Mouse (Mus musculus) thymus, postnatal 36 days (tissue): Measurements from ENCODE around the gene Nfe2l3.
"Not testable (repeated sequence)": the region's sequence is repeated elsewhere in the genome, so short reads cannot be mapped to it uniquely, and the experiment has no call there.

Experiments used
- DNase-seq, 2 experiments: peaks; one replicate each; pipeline ENCODE4 v3.0.0; 2022; ENCODE audit warnings: mixed read lengths in 2 of 2

The Nfe2l3 gene

DNA sequence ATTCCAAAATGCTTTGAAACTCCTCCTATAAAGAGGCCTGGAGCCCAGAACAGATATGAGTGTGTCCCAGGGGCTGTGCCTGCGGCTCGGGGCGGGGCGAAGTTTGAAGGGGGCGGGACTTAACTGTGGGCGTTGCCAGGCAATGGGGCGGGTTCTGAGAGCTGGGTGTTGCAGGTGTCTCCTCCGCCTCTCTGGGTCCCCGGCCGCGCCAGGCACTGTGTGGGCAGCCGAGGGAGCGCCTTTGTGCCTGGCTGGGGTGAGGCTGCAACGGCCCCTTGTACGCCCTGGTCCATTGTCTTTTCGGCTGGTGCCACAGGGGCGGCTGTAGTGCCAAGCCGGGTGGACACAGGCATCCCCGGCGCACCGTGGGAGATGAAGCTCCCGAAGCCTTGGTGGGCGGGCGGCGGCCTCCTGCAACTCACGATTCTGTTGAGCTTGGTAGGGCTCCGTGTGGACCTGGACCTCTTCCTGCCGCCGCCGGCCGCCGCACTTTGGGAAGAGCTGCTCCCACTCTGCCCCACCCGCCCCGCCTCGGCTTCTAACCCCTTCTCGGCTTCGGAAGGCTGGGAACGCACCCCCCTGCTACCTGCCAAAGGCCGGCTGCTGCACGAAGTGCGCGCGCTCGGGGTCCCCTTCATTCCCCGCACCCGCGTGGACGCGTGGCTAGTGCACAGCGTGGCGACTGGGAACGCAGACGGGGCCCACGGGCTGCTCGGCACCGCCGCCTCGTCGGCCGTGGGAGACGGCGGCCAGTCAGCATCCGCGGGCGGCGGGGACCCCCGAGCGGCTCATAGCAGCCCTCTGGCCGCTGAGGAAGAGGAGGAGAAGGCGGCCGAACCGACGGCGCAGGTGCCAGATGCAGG lies at the start of gene Nfe2l3:
Nfe2l3 (plus strand) TSS at position 136 of the 863 bp plus-strand sequence.
- peak; percentile 80 for DNase-seq

DNA sequence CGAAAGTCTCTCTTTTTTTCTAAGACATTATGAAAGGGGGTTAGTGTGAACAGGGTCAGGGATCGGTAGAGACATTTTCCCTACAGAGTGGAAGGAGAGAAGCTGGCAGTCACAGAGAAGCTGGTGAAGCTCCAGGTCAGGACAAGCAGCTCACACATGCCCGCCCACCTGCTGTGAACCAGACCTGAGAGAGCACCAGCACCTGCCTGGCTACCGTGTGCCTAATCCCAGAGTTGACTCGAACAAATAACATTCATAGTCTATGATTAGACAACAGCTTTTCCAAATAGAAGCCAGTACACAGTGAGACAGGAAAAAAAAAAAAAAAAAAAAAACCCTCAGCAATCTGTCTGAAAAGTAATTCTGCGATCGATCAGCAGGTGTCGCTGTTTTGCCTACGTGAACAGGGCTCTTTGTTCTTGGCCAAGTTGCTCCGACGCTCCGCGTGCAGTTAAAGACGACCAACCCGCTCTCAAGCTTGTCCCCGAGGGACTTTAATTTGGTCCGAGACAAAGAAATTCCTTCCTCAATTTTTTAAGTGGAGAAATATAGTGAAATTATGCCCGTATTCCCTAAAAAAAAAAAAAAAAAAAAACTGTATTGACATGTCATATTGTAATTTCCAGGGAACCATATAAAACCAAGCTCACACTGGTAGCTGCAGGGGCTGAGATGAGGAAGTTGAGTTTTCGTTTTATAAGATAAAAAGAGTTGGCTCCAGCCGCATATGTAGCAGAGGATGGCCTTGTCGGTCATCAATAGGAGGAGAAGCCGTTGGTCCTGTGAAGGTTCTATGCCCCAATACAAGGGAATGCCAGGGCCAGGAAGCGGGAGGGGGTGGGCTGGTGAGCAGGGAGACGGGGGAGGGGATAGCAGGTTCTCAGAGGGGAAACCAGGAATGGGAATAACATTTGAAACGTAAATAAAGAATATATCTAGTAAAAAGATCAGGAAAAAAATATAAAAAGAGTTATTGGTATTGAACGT lies 48.4 kb upstream of the Nfe2l3 start:
- peak; percentile 81 to 85 for DNase-seq

DNA sequence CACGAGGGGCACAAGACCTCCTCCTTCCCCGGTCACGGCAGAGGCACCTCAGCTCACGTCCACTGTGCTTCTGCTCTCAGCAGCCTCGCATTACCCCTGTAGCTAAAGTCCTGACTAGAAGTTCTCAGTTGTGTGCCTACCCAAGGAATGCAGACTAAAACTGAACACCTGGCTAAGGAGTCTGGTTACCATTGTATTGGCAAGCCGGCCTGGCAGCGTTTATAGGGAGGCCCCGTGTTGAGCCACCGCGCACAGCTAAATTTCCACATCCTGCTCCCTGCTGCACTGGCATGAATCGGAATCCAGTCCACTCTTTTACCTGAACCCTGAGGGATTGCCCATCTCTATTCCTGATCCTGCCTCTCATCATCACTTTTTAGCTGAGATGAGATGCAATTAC lies 42.0 kb upstream of the Nfe2l3 start:
- DNase-seq = no peak

DNA sequence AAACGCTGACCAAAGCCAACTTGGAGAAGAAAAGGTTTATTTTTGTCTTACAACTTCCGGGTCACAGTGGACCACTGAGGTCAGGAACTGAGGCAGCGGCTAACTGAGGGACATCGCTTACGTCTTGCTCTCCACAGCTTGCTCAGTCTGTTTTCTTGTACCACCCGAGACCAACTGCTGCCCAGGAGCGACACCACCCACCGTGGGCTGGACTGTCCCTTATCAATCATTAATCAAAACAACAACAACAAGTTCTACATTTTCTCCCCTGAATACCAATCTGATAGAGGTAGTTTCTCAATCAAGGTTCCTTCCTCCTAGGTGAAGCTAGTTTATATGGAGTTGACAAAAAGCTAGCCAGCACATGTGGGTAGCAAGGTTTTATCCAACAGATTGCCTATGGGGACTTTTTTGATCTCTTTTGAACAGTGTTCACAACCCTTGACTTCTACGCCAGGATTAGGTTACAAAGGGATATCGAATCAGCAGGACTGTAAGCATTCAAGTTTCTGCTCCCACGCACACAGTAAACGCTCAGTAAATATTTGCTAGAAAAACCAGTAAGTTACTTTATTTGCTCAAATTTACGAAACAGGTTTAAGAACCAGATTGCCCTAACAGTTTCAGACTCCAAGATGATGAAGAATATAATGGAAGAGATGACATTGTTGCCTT lies 40.5 kb upstream of the Nfe2l3 start:
- no peak for DNase-seq

DNA sequence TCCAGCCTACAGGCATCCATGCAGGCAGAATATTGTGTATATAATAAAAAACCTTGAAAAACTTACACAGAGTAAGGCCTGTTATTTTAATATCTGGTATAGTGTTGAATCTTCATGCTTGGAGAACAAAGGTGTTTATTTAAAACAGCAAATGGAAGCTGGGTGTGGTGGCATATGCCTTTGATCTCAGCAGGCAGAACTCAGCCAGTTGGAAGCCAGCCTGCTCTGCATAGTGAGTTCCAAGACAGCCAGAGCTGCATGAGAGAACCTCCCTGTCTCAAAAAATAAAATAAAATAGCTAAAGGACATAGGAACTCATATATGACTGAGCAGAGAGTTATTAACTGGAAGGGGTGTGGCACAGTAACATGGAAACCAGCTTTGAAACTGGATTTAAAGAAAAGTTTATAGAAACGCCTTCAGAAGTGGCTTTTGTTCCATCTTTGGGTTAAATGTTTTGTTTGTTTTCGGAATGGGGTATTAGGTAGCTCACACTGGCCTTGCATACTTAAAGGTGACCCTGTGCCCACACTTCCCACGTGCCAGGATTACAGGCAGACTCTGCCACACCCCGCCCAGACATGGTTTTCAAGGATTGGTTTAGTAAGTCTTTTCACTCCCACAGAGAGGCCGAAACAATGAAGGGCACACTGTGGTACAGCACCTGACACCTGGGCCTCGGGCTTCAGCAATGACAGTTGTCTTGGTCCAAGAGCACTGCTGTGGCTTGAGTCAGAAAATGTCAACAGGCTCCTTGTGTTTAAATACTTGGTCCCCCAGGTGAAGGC lies 38.9 kb upstream of the Nfe2l3 start:
- DNase-seq = no peak

DNA sequence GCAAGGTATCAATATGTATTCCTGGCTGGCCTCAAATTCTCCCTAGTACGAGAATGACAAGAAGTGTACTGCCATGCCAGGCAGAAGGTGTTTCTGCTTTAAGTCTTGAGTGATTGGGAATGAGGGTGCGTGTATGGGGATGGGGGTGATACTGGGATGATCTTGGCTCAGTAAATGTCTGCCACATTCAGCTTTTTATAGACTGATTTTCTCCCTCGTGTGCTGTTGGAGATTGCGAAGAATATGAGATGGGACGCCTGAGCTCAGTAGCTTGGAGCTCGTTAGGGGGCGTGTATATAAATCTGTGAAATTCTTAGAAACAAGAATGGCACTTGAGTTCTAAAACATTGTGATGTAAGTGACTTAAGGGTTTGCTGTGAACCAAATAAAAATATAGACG lies 38.1 kb upstream of the Nfe2l3 start:
- DNase-seq = not testable (repeated sequence)

DNA sequence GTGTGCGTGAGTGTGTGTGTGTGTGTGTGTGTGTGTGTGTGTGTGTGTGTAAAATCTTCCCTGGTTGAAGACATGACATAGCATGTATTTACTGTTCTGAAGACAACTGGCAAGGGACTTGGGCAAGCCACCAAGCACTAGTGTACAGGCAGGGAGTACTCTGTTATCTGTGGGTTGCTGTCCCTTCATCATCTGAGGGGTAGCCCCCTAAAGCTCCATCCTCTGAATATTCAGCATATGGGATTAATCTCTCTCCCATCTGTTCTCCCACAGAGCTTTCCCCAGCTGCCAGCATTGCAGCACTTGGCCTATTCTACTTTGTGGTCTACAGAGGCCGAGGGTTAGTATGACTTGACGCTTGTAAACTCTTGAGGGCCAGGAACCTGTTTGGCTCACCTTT lies 37.5 kb upstream of the Nfe2l3 start:
- not testable (repeated sequence) for DNase-seq

DNA sequence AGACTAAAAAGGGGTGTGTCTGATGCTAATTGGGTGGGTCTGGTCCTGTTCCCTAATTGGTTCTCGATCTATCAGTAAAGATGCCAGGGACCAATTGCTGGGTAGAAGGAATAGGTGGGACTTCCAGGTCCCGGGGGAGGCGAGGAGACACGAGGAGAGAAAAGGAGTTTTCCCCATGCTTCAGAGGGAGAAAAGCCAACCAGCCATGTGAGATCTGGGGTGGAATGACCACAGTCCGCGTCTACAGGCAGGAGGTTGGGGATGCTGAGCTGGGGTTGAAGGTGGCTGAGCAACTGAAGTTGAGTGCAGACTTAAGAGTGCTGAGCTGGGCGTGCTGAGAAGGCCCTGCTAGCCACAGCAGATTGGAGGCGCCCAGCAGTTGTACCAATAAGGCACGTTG lies 37.0 kb upstream of the Nfe2l3 start:
- DNase-seq = no peak

DNA sequence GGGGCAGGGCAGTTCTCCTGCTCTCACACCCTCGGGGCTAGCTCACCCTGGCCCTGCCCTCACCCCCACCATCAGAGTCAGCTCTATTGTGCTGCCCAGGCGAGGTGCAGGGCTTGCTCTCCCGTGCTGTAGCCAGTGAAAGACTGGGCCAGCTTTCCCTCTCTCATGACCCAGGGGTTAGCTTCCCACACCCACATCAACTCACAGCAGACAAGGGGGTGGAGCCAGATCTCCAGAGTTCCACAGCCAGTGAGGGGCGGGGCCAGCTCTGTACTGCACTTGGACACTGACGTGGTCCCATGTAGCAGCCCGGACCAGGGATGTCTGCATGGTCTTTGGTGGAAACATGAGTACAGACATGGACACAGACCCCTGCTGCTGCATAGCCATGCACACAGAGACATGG lies 33.4 kb upstream of the Nfe2l3 start:
- no peak for DNase-seq

DNA sequence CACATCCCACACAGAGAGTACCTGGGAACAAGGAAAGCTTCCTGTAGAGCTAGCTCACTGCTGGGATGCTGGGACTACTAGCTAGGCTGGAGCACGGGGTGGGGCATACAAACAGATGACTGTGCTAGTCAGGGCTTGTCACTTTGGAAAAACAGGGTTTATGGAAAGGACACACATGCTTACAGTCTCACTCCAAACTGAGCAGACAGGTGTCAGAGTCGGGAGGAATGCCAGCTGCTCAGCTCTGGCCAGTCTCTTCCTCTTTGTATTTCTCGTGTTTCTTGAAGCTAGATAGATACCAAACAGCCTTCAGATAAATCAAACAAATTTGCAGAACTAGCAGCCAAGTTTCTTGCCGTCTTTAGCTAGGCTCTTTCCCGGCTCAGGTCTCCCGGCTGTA lies 31.2 kb upstream of the Nfe2l3 start:
- DNase-seq = no peak

DNA sequence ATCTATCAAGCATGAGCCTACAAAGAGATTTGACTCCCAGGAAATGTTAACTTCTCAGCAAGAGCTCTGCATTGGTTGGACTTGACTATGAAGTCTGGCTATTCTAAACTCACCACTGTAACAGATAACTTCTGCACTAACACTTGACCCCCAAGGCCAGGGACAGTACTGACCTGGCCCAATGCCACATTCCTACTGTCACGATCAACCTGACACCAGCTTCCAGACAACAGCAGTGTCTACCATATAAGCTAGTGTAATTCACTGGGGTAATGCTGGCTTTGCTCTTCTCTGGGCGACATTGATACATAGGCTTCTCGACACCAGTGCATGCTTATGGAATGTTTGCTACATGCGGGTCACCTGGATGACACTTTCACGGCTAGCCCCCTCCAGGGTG lies 28.9 kb upstream of the Nfe2l3 start:
- DNase-seq = no peak

DNA sequence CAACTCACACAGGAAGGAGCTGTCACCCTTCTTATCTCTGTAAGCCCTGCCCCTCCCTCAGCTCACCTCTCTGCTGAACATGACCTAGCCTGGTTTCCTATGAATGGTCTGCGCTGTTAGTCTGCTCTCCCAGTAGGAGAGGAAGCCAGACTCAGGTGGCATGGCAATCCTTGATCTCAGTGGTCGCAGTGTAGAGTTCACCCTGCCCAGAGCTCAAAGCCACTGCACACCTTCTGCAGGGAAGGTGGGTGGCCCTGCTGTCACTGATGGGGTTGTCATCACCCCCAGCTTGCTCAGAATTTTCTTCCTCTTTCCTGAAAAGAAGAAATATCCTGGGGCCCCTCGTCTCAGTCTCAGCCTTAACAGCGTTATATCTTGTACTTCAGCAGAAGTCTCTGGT lies 28.0 kb upstream of the Nfe2l3 start:
- DNase-seq = no peak

DNA sequence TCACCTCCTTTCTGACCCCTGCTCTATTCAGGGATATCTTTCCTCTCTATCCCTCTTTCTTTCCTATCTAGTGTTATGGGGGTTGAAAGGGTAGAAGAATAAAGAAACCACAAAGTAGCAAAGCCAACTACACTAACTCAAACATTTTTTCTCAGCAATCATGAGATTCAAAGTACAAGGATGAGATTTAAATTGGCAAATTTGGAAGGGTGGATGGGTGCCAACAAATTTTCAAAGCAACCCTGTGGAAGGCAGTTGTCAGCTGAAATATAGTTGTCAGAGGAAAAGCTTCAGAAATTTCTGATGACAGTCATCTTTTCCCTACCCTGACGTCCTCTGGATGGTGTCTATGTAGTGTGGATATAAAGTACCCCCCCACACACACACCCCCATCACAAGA lies 16.0 kb upstream of the Nfe2l3 start:
- DNase-seq = no peak

DNA sequence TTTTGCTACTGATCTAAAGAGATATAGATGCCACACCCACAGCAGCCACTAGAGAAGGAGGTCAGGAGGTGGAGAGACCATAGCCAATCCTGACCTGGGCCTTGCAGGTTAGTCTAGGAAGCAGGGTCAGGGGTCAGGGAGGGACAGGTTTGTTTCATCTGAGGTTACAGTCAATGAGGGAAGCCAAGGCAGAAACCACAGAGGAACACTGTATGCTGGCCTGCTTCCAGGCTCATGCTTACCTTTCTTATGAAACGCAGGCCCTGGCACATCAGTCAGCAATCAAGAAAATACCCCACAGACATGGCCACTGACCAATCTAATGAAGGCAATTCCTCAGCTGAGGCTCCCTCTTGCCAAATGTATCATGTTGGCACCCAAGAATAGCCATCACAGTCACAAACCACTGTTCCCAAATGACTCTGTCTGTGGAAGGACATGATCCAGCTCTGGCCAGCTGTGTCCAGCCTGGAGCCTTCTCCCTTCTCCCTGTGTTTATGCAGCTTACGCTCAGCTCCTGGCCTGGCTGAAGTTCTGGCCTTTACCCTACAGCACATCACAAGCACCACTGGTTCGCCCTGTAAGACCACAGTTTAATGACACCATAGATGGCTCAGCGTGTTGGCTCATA lies 15.0 kb upstream of the Nfe2l3 start:
- no peak for DNase-seq

DNA sequence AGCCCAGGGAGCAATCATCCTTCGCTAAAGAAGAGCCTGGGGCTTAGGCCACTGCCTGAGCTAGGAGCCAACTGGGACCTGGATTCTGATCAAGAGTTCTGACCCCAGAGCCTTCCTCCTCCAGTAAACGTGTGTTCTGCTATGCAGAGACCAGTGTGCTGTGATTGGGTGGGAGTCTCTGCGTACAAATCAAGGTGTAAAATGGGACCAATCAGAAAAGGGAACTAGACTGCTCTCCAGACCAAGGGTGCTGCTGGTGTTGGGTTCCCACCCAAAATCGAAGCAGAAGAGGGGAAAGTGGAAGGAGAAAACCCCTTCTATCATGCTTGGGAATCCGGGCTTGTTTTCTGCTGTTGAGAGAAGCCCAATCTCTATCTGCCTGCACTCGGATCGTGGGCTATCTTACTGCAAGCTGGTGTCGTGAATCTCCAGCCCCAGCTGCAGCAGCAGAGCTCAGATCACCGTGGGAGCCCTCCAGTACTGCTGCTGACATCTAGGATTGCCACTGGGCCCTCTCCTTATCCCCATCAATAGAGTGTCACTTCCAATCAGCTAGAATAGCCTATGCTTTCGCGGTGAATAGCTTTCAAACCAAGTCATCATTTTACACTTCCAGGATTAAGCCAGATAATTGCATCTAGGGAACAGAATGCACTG lies 8.9 kb upstream of the Nfe2l3 start:
- no peak for DNase-seq

DNA sequence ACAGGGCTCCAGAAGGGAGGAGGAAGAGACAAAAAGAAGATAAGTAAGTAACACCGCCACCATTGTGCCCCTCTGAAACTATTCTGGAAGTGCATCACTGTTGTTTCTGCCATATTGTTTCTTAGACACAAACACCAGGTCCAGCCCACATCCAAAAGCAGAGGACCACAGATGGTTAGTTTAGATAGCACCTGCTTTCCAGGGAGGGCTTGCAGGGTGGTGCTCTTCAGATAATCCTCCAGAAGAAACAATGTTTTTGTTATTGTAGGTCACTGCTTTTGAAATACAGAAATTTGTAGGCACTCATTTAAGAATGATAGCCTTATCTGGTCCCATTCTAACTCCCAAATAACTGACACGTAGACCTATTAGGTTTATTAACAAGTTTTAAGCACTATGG lies 7.9 kb upstream of the Nfe2l3 start:
- no peak for DNase-seq

DNA sequence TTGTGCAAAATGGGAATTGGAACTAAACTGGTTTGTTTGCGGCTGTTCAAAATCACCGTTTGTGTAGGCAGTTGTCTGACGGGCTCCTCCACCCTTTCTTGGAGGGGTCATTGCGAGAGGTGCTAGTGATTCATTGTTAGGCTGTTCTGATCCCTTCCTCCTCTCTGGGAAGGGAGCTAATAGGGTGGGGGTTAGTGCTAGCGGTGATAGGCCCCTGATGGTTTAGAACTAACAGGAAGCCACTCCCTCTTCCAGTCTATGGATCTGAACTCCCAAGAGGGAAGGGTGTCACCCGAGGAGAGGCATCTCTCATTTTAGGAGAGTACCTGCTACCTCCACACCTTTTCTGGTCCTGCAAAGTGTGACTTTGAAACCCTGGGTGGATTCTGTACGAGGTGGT lies 1.8 kb downstream of the Nfe2l3 start:
- no peak for DNase-seq

DNA sequence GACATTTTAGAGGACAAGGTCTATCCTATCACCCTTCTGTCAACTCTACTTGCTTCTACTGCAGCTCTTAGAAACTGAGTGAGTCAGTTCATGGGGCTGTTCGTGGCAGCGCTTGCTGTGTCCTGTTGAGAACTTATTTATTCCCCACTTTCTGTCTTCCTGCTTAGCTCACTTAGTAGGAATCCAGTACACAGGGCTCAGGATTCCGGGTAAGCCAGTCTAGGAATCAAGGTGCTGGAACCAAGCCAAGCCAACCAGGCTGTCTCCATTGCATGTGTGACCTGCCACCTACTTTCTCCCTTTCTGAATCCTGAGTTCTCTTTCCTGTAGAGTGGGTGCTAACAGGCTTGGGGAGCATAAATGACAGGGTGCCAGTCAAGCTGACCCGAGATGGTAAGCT lies 5.2 kb downstream of the Nfe2l3 start:
- DNase-seq = no peak

DNA sequence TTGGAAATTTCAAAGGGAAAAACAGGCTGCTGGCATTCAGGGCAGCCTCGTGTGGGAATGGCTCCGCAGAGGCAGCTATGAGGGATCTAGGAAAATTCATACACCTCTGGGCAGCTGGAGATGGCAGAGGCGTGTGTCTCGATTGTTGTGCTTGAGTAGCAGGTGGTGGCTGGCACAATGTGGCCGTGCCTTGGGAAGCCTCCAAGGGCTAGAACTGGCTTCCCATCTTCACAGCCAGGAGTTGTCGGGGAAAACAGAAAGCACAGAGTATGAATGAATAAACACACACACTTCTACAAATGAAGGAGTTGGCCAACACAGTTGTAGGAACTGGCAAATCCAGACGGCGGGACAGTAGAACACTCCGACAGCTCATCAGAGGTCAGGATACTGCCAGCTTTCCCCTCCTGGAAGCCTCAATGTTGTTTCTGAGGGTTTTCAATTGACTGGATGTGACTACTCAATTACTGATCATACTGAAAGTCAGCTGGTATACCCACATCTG lies 6.4 kb downstream of the Nfe2l3 start:
- no peak for DNase-seq

DNA sequence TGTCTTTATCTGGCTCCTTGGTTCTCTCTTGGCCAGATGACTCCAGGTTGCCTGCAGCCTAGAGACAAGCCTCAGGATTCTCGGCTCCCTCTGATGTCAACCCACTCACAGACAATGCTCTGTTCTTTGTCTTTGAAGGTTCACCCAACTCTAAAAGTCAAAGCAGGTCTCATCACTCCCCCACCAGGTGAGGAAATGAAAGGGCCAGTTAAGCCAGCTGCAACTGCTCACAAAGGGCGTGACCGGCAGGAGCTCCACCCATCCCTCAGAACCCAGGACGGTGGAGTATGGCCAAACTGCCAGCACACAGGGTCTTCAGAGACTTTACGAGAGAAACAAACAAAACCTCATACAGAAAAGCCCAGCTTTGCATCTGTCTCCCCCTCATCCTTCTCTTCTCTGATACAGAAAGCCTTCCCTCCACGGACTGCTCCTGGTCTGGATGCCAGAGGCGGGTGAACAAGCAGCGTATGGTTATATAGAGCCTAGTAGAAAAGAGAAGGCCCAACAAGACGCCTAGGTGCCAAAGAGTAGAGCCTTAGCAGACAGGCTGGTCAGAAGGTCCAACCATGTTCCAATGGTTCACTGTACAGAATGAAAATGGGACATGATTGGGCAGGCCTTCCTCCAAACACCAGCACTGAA lies 9.8 kb downstream of the Nfe2l3 start:
- peak; percentile 46 to 67 for DNase-seq
